Mouse (Mus musculus): ENCODE measurements around the gene Ece1.

DNA sequence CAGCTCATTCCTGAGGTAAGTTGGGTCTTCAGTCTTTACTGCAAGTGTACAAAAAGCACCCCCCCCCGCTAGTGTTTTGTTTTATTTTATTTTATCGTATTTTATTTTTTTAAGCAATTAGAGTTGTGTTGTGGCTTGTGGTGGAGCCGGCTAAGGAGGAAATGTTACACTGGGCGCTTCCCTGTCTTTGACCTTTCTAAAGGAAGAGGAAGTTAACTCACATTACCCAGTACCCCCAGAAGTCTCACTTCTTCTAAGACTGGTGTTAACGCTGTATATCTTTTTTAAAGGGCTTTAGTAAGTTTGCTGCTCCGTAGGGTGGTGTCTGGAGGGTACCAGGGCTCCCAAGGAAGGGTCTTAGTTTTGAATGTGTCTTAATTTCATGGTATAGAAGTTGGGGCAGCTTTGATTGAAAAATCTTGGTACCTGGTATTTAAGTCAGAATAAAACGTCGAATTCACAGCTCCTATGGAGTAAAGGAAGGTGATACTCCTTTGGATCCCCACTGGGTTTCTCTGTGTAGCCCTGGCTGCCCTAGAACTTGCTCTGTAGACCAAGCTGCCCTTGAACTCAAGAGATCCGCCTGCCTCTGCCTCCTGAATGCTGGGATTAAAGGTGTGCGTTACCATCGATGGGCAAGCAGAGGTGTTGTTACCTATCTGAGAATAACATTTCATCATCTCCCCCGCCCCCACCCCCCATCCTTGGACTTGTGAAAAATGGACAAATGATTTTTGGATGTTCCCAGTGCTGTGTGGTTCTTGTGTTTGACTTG, 132.7 kb downstream of the Ece1 start:
- TF ChIP-seq MAFK (IDR thresholded peaks at IDR 0.05; ENCODE audit: insufficient read depth, low read depth, low read length) (no peak), ZC3H11A (IDR thresholded peaks at IDR 0.05; ENCODE audit: borderline replicate concordance, low read depth, low read length) (no peak)
